Mouse (Mus musculus): ENCODE results near the gene Agmat.

Gene Agmat

DNA sequence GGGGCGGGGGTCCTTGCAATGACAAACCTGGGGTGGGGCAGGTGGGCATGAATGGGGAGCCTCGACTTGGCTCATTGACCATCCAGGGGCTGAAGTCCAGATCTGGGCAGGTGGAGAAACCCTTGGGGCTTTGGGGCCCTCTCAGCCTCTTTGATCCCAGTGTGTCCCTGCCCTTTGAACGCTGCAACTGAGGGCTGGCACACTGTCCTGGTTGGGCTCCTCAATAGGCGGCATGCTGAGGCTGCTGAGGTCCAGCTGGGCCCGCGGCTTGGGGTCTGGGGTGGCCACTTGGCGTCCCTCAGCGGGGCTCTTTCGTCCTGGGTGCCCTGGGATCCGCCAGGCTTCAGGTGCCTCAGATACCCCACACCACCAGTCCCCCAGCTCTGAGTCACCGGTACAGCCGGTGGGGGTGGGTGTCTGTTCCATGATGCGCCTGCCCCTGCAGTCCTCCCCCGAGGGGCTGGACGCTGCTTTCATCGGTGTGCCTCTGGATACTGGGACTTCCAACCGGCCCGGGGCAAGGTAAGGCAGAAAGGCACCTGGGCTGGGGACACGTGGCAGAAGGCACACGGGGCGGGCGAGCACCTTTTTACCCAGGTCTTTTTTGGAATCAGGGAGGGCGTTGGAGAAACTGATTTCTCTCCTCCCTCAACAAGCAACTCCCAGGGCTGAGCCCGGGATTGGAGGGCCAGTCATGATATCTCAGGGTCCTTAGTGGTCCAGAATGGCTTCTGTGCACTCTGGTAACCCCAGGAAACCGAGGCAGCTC lies at the start of gene Agmat:
Agmat (plus strand) TSS at position 95 of the 769 bp plus-strand sequence.
- no peak for DNase-seq

DNA sequence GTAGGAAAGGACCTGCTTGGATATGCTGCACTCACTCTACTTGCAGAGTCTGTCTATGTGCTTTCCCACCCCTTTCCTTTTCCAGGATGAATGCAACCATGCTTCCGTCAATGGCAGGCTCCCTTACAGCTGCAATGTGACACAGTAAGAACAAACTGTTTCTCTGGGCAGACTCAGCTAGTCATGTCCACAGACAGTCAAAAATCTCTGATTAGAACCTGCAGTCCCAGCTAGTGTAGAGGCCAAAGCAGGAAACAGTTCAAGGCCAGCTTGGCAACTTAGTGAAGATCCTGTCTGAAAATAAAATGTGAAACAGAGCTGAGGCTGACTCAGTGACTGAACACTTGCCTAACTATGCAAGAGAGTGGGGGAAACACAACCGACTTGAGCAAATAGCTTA lies 41.8 kb upstream of the Agmat start:
- DNase-seq = no peak

DNA sequence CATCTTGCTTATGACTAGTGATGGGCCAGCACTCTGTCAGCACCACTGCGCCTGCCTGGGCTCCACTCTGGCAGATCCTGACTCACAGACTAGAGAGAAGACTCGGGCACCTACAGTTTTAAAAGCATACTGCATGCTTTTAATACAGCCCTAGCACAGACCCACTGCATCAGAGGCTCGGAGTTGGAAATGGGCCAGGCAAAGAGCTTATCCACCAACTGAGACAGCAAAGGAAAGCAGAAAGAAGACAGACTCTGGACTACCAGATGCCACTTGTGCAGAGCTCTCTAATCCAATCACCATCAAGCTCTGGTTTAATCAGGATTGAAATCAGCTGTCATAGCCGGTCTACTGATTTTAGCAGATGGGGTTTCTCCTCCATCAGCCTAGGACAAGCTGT lies 41.1 kb upstream of the Agmat start:
- DNase-seq = no peak

DNA sequence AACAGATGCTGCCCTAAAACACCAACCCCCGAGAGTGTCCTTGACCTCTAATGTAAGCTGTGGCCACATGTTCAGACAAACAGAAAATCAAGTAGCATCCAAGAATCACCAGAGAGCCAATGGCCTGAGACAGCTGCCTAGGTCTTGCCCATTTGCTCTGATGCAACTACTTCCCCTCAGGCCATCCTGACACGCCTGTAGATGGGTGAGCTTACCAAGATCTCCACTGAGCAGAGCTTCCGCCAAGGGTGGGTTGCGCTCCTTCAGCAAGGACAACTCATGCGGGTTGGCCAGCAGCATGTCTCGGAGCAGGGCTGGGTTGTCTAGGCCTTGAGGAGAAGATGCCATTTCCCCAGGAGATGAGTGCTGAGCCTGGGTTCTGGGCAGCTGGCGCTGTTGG lies 38.5 kb upstream of the Agmat start:
- DNase-seq = no peak

DNA sequence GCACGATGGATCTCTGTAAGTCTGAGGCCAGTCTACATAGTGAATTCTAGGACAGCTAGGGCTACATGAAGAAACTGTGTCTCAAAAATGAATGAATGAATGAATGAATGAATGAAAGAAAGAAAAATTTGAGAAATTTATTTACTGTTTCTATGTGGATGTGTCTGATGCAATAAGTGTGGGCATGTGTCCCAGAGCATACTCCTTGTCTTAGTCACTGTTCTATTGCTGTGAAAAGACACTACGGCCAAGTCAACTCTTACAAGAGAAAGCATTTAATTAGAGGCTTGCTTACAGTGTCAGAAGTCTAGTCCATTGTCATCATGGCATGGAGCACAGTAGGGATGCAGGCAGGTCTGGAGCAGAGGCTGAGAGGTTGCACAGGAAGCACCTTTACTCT lies 37.5 kb upstream of the Agmat start:
- no peak for DNase-seq

DNA sequence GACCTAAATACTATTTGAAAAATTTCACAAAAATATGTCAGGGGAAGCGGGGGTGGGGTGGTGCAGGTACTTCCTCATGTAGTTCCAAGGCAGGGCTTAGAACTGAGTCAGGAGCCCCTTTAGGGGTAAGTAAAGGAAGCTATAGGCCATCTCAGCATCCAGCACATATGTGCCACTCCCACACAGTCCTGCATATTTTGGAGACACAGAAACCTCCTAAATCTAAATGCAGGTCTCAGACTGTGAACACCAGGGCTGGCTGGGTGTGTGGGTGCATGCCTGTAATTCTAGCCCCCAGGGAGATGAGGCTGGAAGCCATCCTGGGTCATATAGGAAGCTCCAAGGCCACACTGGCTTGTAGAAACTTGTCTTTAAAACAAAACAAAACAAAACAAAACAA lies 35.2 kb upstream of the Agmat start:
- no peak for DNase-seq

DNA sequence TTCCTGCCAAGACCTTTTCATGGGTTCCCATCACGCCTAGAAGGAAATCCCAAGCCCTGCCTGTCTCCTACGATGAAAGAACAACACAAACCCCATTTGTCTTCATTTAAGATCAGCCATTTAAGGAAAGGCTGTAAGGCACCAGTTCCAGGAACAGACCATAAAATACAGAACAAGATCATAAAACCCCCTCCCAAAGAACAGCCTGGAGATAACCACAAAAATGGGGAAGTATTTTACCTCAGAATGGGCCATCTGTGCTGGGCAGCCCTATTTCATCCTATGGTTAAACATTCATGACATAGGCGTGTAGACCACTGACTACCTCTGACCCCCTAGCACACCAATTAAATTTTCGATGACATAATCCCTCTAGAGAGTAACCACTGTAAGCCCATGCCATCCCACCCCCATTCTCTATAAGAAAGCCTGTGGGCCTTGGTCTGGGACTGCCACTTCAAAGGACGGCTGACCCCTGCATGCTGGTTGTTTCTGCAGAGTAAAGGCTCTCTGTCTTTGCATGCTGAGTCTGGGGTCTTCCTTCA lies 32.8 kb upstream of the Agmat start:
- DNase-seq = no peak

DNA sequence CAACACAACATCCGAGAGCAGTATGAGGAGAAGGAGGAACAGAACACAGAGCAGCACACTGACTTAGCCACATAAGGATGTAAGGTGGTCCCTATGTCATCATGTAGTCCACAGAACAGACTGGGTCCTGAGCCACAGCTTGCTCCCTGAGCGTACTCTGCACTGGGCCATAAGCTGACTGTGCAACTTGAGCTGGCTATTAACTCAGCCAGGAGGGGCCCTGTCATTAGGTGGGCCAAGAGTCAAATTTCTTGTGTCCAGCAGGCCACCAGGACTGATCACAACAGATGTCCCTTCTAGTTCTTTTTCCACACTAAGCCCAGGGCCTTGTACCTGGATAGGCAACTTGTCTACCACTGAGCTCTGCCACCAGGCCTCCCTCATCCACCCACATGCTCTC lies 31.4 kb upstream of the Agmat start:
- DNase-seq = no peak

DNA sequence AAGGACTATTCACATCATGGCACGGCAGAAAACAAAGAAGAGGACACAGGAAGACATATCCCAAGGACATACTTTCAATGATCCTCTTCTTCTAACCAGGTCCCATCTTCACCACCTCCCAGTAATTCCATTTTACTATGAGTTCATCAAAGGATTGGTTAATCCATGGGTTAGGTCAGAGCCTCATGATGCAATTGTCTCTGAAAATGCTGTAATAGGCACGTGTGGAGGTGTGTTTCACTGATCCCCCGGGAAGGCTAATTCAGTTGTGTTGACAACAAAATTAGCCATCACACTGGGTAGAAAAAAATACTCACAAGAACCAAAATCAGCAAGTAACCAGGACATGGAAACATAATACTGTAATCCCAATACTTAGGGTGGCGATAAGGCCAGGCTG lies 28.8 kb upstream of the Agmat start:
- no peak for DNase-seq

DNA sequence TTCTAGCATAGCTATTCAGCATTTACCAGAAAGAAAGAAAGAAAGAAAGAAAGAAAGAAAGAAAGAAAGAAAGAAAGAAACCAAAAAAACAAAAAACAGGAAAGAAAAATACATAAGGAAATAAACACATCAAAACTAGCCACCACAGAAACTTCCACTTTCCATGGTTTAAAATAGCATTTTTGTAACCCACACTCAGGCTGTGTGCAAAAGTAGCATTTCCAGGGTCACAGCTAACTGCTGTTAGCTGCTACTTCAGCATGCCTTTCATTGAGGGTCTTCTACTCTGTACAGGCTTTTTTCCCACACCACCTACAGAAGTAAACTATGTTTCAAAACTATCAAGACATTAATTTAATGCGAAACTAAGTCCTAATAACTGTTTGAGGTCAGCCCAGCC lies 27.2 kb upstream of the Agmat start:
- no peak for DNase-seq

DNA sequence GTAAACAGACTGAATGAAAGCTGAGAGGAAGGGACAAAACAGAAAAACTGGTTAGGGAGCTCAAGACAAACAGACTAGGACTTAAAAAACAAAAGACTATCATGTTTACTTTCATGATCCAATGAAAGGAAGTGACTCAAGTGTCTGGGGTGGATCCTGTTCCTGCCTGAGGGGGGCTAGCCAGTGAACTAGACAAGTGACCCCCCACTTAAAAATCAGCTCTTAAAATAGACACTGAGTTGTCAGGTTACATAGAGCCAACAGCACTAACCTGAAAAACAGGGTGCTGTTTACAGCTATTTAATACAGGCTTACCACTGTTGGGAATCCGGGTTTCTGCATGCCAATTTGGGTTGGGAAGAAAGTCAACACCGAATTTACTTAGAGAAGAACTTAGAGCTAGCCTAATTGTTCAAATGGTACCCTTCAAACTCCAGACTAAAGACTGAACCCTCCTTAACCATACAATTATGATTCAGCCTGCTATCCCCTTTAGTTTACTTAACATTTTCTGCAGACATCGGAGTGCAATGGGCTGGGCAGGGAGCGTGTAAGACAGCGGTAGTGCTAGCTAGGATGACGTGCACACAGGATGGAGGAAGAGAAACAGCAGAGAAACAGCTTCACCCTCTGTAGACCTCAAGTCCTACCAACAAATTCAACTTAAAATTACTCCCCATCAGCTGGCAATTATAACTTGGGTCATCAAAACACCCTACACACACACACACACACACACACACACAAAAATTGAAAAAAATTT lies 25.5 kb upstream of the Agmat start:
- DNase-seq = no peak

DNA sequence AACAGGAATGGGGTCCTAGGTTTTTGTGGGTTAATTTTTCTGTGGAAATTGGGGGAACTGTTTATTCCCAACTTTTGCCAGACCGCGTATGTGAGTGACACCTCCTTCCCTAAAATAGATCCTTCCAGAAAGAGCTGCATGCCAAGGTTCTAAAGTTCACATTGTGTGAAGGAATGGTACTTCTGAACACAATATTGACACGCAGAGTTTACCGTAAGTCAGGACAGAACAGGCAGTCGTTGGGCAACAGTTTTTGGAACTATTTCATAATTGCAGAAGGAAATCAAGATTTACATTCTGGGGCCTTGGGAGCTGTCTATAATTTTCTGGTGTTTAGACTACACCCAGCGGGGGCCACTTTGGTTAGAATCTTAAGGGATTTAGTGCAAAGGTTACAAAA lies 24.5 kb upstream of the Agmat start:
- no peak for DNase-seq

DNA sequence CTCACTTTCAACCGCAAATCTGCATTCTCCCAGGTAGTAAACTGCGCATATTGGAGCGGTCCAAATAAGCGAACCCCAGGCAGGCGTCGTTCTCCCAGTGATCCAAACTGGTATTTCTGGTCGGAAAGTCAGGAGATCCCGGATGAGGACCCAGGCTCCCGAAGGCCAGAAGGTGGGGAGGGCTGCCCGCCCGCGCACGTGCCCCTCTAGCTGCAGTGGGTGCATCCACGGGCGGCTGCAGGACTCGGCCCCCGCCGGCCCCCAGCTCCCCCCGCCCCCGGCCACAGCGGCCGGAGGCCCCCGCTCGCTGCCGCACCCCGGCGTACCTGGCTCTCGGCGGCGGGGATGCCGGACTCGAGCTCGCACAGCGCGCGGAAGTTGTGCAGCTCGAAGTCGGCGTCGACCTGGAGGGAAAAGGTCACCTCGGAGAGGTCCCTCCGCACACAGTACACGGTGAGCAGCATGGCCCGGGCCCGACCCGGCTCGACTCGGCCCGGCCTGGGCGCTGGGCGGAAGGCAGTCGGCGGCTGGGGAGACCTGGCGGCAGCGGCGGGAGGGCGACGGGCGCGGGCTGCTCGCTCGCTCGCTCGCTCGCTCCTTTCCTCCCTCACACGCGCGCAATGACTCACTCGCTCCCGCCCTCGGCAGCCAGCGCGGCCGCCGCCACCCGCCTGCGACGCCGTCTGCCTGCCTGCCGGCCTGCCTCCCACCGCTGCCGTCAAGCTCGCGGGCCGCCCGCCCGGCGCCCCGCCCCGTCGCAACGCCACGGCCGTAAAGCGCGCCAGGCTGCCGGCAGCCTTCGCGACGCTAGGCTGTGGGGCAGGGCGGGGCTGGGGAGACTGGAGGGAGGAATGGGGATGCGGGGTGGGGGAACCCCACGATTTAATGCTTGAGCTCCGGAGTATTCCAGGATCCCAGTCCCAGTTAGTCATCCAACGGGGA lies 23.5 kb upstream of the Agmat start, which contains the start of gene Ddi2:
Ddi2 (minus strand) TSS at position 689 of the 942 bp plus-strand sequence.
- DNase-seq = peak; percentile 83

DNA sequence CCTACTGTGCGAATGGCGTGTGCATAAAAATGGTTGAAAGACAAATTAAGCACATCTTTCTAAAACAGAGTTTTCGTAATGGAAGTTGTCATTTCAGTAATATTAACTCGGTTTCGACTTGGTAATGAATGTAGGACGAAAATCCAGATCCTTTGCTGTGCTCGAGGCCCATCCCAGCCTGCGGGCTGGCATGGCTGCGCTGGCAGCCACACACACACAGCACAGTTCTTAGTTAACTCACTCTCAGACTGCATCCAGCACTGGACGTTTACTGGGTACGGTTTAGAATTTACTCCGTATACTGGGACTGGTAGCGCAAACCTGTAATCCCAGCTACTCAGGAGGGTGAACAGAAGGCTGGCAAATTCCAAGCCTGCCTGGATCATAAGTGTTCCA lies 22.8 kb upstream of the Agmat start:
- peak; percentile 37 for DNase-seq

DNA sequence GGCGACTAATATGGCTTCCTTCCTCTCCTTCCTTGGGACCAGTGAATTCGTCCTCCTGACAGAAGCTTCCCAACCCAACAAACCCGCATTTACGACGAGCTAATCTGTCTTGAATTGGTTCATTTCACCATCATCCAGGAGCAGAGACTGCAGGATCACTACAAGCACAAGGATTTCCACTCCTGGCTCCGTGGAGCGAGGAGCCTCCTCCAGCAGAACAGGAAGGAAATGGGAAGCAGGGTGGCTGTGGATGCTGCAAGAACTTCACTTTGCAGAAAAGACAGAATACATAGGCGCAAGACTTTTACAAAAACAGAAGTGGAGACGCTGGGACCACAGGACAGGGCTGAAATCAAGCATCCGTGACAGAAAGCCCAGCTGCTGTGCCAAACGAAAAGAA lies 21.9 kb upstream of the Agmat start:
- no peak for DNase-seq

DNA sequence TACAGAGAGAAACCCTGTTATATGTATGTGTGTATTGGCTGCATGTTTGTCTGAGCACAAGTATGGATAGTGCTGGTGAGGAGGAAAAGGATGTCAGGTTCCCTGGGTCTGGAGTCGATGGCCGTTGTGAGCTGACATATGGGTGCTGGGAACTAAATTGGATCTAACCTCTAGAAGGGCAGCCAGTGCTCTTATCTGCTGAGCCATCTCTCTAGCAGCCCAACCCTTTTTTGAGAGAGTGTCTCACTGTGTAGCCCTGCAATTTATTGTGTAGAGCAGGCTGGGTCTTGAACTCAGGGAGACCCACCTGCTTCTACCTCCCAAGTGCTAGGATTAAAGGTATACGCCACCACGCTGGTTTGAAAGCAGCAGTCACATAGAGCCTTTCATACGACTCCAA lies 21.2 kb upstream of the Agmat start:
- DNase-seq = no peak

DNA sequence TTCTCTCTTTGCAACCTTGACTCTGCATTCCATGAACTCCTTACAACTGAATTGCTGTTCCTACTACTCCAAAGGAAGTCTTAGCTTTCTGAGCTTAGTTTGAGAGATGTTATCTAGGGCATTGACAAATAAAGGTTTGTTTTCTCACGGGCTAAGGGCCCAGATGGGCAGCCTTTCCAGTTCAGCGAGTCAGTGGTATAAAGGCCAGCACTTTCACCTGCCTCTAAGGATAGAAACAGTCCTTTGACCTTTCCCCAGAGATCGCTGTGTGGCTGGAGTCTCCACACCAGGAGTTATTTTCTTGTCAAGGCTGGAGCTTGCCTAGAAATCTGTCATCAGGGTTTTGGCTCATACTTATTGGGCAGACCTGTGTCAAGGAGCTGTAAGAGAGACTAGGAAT lies 20.7 kb upstream of the Agmat start:
- DNase-seq = peak; percentile 81

DNA sequence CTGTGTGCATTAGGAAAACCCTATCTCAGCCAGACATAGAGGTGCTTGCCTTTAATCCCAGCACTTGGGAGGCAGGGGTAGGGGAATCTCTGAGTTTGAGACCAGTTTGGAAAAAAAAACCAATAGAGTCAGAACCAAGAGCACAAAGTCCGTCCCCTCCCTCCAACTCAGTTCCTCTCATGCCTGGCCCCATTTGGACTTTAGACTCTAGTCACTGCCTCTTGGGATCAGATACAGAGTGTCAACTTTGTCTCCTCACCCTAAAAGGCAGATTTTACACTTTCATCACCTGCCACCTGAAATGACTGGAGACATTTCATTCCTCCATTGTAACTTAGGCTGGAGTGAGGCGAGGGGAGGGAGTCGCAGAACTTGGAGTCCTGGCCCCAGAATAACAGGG lies 17.2 kb upstream of the Agmat start:
- peak; percentile 77 for DNase-seq

DNA sequence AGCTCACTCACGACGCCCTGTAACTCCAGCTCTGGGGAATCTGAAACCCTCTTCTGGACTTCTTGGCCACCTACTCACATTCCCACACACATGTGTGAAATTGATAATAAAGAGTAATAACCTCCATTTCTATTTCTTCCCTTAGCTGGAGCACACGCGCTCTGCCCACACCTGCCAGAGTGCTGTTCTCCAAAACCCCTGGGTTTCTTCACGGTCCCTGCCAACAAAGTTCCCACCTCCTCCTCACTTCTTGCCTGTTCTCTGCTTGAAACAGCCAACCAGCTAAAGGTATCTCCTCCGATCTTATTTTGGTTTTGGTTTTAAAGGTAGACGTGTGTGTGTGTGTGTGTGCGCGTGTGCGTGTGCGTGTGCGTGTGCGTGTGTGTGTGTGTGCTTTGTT lies 16.1 kb upstream of the Agmat start:
- DNase-seq = no peak

DNA sequence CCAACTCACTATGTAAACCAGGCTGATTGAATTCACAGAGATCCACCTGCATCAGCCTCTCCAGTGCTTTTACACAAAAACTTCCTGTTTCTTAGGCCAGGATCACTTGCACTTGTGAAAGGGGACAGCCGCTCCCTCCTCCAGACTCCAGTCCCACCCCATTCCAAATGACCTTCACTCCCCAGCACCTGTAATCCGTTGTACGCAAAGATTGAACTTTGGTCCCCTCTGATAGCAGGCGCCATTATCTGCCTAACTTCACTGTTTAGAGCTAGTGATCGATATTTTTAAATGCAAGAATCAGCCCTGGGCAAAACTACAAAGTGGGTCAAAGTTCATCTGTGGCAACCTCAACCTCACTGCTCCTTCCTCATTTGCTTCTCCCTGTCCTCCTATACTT lies 14.7 kb upstream of the Agmat start:
- DNase-seq = no peak

DNA sequence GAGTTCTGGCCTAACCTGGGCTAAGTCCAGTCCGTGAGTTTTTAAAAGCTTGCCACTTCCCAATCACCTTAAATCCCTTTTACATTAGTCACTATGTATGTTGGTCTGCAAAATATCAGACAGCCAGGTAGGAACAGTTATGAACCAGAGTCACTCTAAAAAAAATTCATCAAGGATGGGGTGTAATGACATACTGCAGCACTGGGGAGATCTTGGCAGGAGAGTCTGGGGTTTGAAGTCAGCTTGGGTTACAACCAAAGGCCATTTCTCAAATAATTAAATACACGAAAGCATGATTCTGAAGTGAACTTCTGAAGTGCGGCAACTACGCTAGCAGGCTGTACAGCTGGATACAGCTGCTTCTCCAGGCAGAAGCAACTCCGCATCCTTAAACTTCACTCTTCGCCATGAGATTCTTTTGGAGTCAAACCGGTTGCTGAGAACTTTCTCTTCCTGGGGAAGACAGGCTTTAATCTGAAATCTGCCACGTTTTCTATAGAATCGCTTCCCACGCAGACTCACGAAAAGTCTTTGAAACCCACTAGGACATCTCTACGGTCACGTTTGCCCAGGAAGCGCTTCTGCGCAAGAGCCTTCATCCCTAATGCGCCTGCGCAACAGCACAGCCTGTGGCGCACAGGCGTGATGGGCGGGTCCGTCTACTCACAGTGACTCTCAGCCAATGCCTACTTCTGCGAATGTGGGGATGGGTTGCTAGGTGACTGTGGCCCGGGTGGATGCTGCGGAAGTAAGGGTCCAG lies 11.8 kb upstream of the Agmat start:
- DNase-seq = peak; percentile 92

DNA sequence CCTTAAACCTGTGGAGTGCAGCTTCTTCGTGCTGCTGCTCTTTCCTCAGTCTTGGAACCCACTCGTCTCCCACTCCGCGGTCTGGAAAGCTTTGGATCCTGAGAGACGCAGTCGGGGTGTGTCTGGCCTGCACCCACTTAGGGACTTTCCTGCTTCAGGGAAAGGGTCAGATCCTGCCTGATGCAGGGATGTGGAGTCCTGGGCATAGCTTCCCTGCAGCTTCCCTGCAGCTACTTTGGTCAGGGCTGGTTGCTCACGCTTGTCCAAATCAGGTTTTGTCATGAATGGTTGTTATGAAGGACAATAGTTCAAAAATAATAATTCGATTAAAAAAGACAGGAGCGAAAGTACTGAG lies 11.3 kb upstream of the Agmat start:
- no peak for DNase-seq

Measured in kidney, adult 11 months (tissue).